Mouse (Mus musculus): ENCODE results near the gene Prkag3. TPM values are rescaled to one million over a fixed set of nuclear protein-coding genes. Genes with fewer than 3 reads are reported as not detected.

The Prkag3 gene
- total RNA-seq, 2 experiments from 2014 or later, result not detected

DNA sequence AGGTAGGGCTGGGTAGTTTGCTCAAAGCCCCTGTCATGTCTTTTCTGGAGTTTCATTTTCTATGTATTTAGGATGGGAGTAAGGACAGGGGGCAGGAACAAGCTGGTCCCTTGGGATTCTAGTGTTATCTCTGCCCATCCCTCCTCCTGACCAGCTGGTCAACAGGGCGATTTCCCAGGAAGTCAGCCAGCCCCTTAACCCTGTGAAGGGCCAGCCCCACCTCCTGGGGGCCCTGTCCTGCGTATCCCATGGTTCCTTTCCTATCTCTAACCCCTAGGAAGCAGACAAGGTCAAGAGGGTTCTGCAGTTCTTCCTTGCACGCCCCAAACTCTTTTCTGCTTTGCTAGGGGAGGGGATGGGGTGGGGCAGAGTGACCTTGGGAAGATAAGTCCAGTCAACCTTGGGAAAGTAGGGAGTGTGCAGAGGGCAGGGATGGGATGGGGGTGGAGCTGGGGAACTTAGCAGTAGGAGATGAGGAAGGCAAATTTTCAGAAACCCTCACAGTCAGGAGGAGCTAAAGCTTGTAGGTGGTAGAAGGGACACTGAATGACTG is 30.0 kb upstream of the Prkag3 start:
- no peak for DNase-seq (ENCODE audit: low spot score in 2 of 2)
- no peak overlapping the region for H3K4me3 ChIP-seq
- no peak overlapping the region for H3K27ac ChIP-seq
- TF ChIP-seq CTCF (conservative IDR thresholded peaks at IDR 0.05), result no peak

DNA sequence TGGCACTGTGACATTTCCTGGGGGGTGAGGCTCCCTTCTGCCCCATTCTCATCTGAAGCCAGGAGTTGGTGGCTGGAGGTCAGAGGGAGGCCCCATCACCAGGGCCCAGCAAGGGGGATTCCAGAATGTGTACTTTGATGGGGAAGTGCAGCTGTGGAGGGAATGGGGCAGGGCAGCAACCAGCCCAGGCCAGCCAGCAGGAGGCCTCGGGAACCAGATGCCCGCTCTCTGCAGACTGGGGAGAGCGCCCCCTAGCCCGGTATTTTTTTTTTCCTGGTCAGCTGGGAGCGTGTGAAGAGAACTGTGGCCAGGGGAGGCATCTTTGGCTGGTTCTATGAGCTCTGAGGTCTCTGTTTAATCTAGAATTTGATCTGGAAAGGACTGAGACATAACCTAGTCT is 26.8 kb upstream of the Prkag3 start:
- Histone ChIP-seq H3K4me3 (no peak overlapping the region), H3K27ac (no peak overlapping the region)
- TF ChIP-seq CTCF (conservative IDR thresholded peaks at IDR 0.05), result peak; percentile 68
- no peak for DNase-seq (ENCODE audit: low spot score in 2 of 2)

DNA sequence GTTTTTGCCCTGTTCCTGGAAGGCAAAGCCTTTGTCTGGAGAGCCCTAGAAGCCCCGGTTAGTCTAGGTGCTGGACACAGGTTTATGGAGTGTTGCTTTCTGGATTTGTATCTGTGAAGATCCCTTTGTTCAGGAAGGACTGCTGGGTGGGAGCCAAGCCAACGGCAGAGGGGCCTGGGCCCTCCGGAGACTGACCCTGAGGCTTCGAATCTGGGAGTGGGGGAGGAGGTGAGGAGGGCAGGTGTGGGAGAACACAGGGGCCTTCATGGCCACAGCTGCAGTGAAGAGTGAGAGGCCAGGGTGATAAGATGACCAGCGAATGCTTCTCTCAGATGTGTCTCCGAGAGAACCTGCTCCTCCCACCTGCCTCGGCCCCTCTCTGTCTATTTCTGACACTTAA is 25.0 kb upstream of the Prkag3 start:
- no peak for DNase-seq (ENCODE audit: low spot score in 2 of 2)
- Histone ChIP-seq H3K27ac (no peak overlapping the region), H3K4me3 (no peak overlapping the region)
- TF ChIP-seq CTCF (conservative IDR thresholded peaks at IDR 0.05), result no peak

DNA sequence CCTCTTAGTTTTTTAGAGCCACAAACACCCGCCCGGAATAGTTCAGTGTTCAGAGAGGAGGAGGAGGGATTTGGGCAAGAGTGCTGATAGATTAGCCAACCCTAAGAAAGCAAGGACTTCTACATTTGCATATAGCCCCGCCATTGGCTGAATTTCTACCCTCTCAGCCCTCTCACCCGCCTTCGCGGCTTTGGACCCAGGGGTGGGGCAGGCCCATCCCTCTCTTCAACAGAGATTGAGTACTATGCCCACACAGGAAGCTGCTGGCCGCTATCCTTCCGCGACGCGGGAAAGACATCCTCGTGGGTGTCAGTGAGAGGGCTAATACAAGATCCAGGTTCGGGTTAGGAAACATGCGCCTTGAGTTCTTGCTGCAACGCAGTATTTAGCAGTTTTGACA is 24.1 kb upstream of the Prkag3 start:
- peak in 1 of 2 experiments; percentile 47 for DNase-seq (ENCODE audit: low spot score in 2 of 2)

DNA sequence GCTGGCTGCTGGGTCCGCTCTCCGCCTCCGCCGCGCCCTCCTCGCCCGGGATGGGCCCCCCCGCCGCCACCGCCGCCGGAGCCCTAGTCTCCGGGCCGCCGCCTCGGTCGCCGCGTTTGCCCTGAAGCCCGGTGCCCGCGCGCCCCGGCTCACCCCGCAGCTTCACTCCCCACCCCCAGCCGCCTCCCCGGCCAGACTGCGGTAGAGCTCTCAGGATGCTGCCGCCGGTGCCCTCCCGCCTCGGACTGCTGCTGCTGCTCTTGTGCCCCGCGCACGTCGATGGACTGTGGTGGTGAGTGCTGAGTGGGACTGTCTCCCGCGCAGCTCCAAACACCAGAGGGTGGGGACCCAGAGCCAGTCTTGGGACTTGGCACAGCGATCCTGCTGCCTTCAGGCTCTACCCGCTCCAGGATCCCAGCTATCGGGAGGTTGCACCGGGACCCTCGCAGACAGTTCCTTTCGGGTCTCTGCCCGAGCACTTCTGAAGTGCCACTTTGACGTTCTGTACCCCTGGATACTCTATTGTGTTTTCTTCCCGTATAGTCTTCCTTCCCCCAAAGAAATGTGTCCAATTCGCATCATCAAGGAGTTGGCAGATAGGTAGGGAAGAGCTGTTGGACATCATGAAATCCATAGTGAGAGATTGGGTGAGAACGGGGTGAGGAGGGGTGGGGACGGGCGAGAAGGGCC is 23.1 kb upstream of the Prkag3 start:
- Histone ChIP-seq H3K27ac (no peak overlapping the region), H3K4me3 (peak overlapping the region; percentile 46)
- no peak for DNase-seq (ENCODE audit: low spot score in 2 of 2)
- TF ChIP-seq CTCF (conservative IDR thresholded peaks at IDR 0.05), result no peak

More for the DNA sequence above, 24.1 kb upstream of the Prkag3 start:
- TF ChIP-seq CTCF (conservative IDR thresholded peaks at IDR 0.05), result no peak
- H3K4me3 ChIP-seq, result no peak overlapping the region; the same call in 1 of the 2 replicates
- H3K27ac ChIP-seq, result no peak overlapping the region

DNA sequence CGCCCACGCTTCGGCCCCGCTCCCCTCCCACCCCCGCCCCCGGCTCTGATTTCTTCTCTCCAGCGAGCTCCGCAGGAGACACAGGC is 22.7 kb upstream of the Prkag3 start, which contains the start of gene Wnt6:
TSS of gene Wnt6 (plus strand) at position 48 of the 86 bp plus-strand sequence.
- Histone ChIP-seq H3K4me3 (peak within 1 kb of the TSS; percentile 46), H3K27ac (no peak within 1 kb of the TSS)
- DNase-seq (ENCODE audit: low spot score in 2 of 2), result no peak
- TF ChIP-seq CTCF (conservative IDR thresholded peaks at IDR 0.05), result no peak

DNA sequence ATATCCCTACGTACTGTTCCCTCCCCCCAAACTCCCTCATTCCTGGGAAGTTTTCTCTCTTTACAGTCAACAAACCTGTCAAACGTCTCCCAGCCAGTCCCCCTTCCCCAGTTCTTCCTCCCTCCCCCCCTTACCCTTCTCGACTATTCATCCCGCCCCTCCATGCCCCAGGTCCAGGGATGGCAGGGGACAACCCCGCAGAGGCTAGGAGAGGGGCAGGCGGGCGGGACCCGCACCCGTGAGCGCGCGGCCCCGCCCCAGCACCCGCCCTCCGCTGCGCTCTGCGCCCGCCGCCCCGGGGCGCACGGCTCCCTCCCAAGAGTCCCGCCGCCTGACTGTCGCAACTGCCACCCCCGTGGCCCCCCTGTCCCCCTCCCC is 22.4 kb upstream of the Prkag3 start:
- no peak for TF ChIP-seq CTCF (conservative IDR thresholded peaks at IDR 0.05)
- H3K4me3 ChIP-seq, result peak overlapping the region; percentile 46
- DNase-seq (ENCODE audit: low spot score in 2 of 2), result no peak
- no peak overlapping the region for H3K27ac ChIP-seq

DNA sequence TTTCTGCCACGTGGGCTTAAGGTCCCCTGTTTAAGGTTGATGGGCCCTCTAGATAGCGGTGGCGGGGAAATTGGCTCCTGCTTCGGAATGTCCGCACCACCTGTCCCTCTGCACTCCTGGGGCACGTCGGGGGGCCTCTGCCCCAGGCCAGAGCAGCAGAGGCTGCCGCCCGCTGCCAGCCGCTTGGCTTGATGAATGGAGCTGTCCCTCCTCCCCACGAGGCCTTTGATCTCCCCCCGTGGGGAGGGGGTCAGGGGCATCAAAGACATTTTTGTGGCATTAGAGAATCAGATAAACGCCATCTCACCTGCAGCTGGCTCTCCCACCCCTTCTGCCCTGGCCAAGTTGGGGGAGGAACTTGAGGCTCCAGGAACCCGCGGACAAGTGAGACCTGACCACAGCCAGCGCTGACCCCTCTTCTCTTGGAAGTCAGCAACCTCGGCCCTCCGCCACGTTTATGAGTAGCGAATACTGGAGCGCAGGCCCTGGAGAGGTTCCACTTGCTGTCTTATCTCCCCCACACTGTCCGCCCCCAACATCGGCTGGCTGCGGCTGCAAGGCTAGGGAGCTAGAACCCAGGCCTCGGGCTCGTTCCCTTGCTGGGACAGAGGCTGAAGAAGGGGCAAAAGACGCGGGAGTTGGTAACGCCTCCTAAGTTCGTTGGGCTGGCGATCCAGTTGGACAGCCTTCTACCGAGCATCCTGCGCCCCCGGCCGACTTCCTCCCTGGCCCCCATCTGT is 21.9 kb upstream of the Prkag3 start:
- DNase-seq (ENCODE audit: low spot score in 2 of 2), result no peak
- H3K27ac ChIP-seq, result no peak overlapping the region
- H3K4me3 ChIP-seq, result peak overlapping the region; percentile 46; the same call in 1 of the 2 replicates
- TF ChIP-seq CTCF (conservative IDR thresholded peaks at IDR 0.05), result no peak

DNA sequence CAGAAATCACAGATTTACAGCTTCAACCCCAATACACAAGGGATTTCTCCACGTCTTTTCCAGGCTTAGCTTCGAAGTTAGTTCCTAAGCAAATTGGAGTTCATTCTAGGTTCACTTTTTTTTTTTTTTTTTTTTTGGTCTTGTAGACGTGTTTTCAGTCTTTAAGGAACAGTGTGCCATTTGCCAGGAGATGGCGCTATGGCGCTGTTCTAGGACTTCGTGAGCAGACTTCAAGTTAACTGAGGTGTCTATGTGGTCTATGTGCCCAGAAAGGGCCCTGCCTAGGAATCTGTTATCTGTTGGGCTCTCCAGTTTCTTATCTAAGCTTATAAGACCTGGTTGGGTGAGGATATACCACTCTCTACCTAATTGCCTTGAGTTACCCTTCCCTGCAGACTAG is 14.1 kb upstream of the Prkag3 start:
- no peak overlapping the region for H3K27ac ChIP-seq
- H3K4me3 ChIP-seq, result no peak overlapping the region
- DNase-seq (ENCODE audit: low spot score in 2 of 2), result peak; percentile 49 to 73
- peak; percentile 83 for TF ChIP-seq CTCF (conservative IDR thresholded peaks at IDR 0.05)

DNA sequence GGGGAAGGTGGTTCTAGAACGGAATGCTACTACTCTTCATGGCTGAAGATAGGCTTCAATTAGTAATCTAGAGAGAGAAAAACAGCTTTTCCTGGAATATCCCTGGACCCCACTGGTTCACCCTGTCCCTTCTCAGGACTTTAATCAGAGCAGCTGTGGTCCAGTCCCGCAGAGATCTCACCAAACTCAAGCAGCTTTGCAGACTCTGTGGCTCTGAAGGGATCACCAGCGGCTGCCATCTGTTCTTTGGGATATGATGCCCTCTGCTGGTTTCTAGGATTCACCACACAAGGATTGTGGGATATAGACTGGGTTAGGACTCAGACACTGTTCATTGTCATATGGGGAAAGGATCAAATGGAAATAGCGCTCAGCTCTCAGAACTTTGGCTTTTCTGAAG is 10.8 kb upstream of the Prkag3 start:
- Histone ChIP-seq H3K27ac (no peak overlapping the region), H3K4me3 (no peak overlapping the region)
- TF ChIP-seq CTCF (conservative IDR thresholded peaks at IDR 0.05), result peak; percentile 89
- DNase-seq (ENCODE audit: low spot score in 2 of 2), result peak; percentile 51 to 57

DNA sequence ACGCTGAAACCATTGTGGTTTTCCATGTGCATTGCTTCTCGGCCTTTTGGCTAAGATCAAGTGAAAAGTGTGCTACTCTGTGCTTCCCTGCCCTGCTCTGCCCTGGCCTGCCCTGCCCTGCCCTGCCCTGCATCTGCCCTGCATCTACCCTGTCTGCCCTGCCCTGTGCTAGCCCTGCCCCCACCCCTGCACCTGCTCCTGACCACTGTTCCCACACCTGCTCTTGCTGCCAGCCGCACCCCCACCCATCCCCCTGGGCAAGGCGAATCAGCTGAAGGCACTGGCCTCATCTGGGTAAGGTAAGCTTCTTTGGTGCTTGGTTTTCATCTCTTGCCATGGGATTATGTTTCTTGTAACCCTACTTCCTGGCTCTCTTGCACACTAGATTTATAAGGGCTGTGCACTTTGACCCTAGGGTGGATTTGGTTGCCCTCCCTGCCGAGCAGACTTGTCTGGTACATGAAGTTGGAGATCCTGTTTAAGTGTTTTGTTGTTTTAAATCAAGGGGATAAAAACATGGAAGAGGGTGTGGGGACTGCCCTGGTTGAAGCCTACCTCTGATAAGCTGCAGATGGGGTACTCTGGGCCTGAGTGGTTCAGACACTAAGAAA is 5.3 kb upstream of the Prkag3 start:
- DNase-seq (ENCODE audit: low spot score in 2 of 2), result no peak
- TF ChIP-seq CTCF (conservative IDR thresholded peaks at IDR 0.05), result no peak
- no peak overlapping the region for H3K4me3 ChIP-seq

DNA sequence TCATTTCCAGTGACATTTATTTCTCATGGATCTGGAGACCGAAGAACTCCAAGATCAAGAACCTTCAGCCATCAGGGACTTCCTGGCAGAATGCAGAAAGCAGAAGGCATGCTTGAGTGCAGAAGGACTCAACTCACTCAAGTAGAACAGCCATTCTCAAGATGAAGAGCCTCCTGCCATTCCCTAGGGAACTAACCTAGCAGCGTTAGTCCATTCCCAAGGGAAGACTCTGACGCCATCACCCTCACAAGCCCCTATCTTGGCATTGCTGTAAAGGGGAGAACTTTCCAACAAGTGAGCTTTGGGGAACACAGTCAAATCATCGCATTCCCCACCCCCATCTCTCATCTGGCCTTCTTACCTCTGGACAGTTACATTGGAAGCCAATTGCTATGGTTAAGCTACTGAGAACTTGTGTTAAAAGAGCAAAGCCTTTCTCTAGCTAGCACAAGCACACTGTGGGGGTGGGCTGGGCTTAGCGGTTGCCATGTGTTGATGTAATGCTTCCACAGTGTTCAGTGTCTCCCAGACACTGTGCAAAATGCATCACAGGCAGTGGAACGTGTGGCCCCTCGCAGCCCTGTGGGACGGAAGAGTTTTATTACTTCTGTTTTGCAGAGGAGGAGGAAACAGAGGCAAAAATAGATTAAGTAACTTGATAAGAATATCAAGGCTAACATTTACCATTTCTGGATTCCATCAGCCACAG is 4.4 kb upstream of the Prkag3 start:
- TF ChIP-seq CTCF (conservative IDR thresholded peaks at IDR 0.05), result no peak
- peak in 1 of 2 experiments; percentile 35 for DNase-seq (ENCODE audit: low spot score in 2 of 2)
- H3K27ac ChIP-seq, result no peak overlapping the region
- no peak overlapping the region for H3K4me3 ChIP-seq

More for the DNA sequence above, 5.3 kb upstream of the Prkag3 start:
- H3K27ac ChIP-seq, result no peak overlapping the region

DNA sequence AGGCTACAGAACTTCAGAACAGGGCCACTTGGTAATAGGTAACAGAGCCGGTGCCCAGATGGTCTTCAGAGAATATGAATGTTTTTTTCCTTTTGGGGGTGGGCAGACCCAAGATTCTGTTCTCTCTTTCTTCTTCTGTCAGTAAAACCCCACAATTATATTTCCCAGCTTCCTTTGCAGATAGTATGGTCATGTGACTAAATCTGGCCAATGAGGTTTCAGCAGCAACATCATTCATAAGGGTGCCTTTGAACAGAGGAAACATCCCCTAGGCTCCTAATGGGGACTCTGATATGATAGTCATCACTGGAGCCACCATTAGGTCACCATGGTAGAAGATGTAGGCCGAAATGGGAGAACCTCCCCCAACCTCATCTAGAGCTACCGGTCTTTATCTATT is 3.8 kb upstream of the Prkag3 start:
- no peak for DNase-seq (ENCODE audit: low spot score in 2 of 2)
- no peak overlapping the region for H3K4me3 ChIP-seq
- no peak overlapping the region for H3K27ac ChIP-seq
- TF ChIP-seq CTCF (conservative IDR thresholded peaks at IDR 0.05), result no peak
